Mouse (Mus musculus): ENCODE measurements around the gene Dlg1.

The Dlg1 gene

DNA sequence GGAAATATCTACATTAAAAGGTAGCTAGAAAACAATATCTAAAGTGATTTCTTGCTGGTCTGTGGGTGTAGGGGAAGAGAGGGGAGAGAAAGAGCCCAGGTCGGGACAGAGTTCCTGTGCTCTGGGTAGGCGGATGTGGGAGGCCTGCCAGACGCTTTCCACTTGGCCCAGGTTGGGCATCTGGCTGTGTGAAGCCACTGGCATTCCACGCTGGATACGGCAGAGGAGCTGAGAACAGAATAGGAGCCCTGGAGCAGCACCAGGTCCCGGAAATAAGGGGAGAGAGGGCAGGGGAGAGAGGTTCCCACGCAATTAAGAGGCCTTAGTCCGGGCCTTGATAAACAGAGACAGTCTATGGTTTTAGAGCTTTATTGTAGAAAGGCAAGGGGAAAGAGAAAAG, 77.0 kb downstream of the Dlg1 start:
- no peak for DNase-seq (ENCODE audit: low spot score)

DNA sequence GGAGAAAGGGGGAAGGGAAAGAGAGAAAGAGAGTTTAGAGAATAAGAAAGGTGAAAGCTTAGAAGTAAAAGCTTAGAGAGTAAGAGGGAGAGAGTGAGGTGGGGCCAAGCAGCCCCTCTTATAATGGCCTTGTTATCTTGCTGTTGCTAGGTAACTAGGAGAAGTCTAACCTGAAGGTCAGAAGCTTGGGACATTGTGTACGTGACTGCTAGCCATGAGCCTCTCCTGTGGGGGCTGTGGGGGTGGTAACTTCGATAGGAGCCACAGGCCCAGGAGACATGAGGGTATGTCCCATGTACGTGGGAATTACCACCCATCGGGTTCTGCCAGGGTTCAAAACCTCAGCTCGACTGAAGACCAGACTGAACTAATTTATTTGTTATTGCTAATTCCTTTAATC, 77.5 kb downstream of the Dlg1 start:
- DNase-seq (ENCODE audit: low spot score) = no peak

DNA sequence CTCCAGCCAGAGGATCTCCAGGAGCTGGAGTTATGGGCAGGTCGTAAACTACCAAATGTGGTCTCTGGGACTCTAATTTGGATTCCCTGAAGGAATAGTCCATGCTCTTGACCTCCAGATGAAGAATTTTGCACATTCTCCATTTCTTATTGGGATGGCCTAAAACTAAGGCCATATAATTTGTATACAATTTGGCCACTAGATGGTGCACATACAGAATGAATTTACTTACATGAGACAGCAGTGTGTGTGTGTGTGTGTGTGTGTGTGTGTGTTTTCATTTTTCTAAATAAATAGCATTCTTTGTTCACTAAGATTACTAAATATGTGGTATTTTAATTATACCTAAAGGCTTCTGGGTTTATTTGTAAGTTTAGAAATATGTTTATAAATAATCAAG, 87.3 kb downstream of the Dlg1 start:
- DNase-seq (ENCODE audit: low spot score) = no peak

DNA sequence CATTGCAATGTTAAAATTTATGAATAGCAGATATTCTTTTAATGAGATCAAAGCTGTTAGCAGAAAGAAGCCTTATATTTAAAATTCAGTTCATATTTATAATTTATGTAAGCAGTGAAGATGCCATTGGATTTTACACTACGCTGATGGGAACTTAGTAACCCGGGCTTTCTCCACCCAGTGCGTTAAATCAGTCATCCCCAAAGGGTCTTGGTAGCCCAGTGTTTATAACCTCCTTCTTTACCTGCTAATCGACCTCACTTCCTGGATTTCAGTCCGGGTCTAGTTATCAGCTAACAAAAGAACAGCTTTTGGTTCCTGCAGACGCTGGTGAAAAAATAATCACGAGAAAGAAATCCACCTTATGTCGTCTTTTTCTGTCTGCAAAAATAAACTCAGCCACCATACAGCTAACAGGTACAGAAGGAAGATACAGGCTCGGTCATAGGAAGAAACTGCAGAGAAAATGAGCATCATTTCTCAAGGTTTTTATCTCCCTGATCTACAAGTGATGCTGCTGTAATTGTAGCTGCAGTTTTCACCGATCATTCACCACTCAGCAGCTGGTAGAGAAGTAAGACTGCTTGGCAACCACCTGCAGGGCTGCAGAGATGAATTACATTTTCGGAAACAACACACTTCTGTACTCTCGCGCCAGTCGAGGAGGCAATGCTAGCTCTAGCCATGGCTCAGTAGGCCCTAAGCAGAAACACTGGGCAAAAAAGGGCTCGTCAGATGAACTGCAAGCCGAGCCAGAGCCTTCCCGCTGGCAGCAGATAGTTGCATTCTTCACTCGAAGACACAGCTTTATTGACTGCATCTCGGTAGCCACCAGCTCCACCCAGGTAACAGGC, 91.2 kb downstream of the Dlg1 start:
- no peak for DNase-seq (ENCODE audit: low spot score)

DNA sequence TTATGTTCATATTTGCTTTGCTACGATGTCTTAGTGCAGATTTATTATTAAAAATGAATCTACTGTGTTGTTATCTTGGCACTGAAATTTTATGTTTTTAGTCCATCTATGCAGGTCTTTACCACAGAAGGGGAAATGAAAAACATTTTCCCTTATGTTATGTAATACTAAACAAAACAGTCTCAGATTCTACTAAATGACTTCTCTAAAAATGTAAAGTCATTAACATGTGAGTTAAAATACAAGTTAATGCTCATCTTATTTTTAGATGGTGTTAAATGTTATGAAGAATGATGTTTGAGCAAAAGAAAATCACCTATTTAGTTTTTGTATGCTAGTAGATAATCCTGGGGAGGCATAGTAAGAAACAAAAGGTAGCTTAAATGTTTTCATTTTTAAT, 91.8 kb downstream of the Dlg1 start:
- DNase-seq (ENCODE audit: low spot score) = no peak

DNA sequence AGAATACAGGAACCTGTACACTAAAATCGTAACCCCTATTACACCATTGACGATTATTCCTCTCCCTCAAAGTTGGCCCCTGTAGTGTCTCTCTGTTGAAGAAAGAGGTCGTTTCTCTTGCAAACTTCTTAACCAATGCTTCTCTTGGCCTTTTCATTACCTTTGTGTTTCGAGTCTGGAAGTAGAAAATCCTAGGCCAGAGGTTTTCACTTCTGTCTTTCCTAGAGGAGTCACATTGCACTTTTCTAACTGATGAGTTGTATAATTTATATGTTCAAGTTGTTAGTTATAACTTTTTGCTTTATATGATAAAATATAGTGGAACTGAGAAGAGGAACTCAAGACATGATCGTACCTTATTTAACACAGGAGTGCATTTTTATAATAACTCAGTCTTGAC, 93.2 kb downstream of the Dlg1 start:
- no peak for DNase-seq (ENCODE audit: low spot score)

DNA sequence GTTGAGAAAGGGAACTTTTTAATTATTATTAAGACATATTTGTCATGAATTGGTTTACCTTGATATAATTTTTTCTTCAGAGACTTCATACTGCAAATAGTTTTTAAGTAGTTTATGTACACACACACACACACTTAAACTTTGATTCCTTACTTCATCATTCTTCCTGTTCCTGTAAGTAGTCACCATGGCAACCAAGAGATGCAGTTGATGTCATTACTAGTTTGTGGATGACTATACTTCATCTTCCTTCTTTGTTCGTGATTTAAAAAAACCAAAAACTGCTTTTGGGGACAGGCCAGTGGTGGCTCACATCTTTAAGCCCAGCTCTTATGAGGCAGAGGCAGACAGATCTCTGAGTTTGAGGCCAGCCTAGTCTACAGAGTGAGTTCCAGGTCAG, 94.4 kb downstream of the Dlg1 start:
- no peak for DNase-seq (ENCODE audit: low spot score)

DNA sequence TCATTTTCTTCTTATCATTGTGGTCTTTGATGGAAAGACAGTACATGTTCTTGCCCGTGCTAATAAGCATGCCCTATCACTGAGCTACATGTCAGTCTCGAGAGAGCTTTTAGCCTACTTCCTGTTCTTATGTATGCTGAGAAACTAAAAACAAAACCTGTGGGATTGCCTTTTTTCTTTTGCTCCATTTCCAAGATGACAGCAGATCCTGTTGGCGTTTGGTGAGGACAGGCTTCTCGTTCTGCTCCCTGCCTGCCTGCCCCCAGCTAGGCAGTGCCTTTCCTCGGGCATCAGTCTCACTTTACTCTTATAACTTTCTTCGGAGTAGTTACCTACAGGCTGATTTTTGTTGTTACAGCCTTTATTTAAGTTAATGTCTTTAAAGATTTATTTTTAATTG, 96.2 kb downstream of the Dlg1 start:
- no peak for DNase-seq (ENCODE audit: low spot score)

DNA sequence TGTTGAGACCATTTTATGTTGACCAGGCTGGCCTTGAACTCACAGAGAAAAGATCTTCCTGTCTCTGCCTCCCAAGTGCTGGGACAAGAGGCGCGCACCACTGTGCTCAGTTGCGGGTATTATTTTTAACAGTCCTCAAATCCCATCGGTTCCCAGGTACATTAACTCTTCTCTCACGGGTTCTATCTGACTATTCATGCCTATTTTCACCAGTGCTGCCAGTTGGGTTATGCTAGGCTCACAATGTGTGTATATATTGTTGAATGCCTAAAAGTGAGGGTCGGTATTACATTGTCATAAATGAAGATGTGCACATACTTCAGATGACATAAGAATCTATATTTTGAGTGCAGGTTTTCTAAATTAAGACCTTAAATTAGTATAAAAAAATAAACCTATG, 103.1 kb downstream of the Dlg1 start:
- no peak for DNase-seq (ENCODE audit: low spot score)

DNA sequence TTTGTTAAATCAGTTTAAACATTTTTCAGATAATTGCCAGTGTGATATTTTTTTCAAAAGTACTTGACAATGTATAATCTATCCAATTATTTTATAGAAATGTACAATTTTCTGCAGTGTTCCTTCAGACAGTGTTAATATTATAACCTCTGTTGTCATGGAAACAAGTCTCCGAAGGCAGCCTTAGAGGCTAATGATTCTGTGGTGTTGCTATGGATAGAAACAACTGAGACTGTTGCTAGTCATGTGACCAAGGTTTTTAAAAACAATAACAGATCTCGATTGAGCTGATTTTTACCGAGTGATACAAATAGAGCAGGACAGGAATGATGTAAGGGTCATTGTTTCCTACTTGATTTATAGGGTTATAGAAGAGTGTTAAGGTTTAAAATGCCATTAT, 103.5 kb downstream of the Dlg1 start:
- DNase-seq (ENCODE audit: low spot score) = no peak

DNA sequence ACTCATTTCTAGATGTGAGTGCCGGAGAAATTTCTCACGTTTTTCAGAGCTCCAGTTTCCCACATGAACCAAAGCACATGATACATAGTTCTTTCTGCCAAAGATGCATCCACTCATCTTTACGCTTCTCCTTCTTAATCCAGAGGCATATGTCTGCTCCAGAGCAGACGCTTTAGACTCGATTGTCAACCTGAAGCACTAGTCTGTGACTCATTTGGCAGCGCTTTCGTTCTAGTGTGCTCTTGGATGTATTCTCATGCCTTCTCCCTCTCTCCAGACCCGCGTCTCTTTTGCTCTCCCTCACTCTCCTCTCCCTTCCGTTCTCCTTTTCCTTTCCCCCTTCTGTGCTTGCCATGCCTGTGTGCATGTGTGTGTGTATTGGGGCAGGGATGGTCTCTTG, 112.7 kb downstream of the Dlg1 start:
- no peak for DNase-seq (ENCODE audit: low spot score)

DNA sequence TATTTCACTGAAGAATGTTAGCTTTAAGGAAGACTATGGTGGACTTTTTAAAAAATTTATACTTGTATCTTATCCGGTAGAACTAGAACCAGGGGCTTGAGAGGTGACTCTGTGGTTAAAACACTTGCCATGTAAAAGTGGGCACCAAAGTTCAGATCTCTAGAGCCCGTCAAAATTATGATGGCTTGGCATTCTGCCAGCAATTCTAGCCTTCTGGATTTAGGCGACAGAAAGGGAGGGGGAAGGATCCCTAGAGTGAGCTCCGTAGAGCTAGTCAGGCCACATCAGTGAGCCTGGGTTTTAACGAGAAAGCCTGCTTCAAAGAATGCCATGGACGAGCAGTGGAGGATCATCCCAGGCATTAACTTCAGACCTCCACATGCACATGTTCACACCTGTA, 117.8 kb downstream of the Dlg1 start:
- DNase-seq (ENCODE audit: low spot score) = no peak

DNA sequence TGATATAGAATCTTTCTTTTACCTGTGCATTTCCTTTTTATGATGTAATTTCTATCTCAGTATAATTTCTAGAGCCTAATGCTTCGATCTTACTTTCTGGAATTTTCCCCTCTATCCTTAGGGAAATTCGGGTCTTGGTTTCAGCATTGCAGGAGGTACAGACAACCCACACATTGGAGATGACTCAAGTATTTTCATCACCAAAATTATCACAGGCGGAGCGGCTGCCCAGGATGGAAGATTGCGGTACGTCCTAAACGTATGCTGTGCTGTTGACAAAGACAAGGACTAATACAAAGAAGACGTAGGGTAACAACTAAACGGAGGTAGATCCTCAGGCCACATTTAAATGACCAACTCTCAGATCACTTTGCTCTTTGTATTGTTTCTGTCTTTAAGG, 126.8 kb downstream of the Dlg1 start:
- DNase-seq (ENCODE audit: low spot score) = no peak

DNA sequence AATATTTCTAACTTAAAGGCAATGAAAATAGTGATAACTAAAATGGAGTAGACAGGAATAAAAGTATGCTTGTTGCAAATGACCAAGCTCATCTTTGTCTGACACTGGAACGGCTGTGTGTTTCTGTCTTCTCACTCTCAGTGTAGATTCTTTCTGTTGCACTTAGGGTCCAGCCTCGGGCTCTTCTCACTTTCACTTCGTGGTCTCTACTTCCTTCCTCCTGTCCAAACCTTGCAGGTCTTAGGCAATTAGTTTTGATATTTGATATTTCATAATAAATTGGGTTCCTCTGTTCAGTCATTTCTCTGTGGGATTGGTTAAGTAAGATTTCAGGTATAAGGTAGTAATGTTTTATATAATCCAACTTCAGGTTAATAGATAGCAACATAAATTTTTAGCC, 140.4 kb downstream of the Dlg1 start:
- no peak for DNase-seq (ENCODE audit: low spot score)

DNA sequence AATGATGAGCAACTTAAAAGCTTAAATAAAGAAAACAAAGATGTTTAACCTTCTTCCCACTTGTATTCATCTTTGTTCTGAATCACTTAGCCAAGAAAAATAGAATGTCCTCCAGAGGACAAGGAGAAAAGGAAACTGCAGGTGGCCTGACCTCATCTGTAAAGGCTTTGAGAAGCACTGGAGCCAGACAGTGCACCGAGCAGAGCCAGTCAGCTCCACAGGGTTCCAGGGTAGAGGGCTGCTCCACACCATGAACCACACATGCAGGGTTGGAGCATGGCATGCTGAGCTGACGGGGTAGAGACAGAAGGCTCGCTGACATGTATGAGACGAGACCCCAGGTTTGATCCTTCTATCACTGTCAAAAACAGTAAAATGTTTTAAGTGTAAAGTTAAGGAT, 162.8 kb downstream of the Dlg1 start:
- no peak for DNase-seq (ENCODE audit: low spot score)

DNA sequence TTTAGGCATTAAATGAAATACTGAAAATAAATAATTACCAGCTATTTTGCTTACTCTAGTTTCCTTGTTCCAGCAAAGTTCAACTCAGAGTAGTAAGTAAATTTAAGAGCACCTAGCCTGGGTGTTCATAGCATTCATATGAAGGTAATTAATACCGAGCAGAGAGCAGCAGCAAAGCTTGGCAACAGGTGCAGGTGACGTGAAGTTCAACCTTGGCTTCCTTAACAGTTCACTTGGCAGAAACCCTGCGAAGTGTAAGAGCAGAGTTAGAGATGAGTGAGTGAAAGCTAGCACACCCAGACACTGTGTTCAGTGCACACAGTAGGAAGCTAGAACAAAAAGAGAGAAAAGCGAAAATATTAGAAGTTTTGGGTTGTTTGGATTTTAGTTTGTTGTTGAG, 167.5 kb downstream of the Dlg1 start:
- no peak for DNase-seq (ENCODE audit: low spot score)

DNA sequence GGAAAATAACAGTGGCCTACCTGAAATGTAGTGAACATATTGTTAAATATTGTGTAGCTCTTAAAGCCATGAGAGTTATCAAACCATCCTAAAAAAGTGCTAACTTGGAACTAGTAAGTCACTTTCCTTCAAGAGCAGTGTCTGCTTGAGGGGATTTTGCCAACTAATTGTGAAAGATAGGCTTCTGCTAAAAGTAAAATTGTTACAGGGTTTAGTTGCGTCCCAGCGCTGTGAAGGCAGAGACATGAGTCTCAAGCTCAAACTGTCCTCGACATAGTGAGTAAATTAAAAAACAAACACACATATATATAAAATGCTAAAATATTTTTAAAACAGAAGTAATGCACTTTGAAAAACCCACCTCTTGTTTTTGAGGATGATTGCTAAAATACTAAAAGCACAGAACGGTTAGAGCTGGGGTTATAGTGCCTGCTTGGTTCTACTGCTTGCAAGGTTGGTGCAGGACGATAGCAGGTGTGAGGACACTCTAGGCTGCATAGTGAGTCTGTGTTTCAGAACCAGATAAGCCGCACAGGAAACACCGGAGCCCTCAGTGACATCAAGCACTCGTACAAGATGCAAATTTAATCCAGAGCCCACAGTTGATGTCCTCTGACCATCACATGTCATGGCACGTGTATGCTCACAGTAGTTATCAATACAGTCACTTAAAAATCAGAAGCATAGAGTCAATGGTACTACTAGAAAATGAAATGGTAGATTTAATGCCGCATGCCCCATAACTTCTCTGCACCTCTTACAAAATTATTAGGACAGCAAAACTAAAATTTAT, 169.6 kb downstream of the Dlg1 start:
- DNase-seq (ENCODE audit: low spot score) = no peak

DNA sequence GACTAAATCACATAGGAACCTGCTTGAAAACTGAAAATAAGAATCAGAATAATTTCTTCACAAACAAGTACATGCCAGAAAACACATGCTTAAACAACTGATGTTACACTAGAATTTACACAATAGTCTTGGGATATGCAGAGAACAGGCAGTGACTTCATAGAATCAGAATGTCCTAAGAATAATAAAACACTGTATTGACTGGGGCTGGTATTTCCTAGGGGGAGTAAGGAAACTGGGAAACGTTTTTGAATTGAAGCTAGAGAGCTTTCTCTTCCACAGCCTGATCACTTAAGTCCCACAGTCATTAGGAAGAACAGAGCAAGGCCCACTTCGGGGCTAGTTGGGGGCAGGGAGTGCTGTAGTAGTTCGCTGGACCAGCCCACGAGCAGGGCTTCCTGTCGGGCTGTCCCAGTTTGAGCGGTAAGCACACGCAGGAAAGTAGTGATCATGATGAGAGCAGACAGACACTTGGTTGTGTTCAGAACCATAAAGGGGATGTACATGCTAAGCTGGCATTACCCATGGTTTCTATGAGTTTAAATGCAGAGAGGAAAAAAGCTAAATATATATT, 170.9 kb downstream of the Dlg1 start:
- no peak for DNase-seq (ENCODE audit: low spot score)

DNA sequence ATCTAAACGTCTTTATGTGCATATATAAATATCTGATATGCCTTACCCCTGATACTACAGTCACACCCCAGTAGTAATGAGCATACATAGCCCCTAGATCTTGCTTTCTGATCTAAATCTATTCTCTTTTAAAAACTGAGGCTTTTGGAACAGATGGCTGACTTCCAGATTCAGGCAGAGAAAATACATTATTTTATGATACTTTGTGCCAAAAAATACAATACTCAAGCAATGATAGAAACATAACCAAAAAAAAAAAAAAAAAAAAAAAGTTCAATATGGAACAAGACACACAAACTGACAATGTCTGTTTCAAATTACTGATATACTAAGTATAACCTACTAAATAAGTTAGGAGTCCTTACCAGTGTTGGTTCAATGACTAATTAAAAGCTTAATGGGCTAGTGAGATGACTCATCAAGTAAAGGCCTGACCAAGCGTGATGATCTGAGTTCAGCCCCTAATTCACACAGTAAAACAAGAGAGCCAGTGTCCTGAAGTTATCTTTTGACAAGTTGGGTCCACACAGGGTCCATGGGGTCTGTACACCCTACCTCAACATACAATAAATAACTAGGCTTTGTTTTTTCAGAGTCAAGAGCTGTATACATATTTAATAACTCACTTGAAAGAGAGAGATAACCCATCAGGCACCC, 171.5 kb downstream of the Dlg1 start:
- no peak for DNase-seq (ENCODE audit: low spot score)

DNA sequence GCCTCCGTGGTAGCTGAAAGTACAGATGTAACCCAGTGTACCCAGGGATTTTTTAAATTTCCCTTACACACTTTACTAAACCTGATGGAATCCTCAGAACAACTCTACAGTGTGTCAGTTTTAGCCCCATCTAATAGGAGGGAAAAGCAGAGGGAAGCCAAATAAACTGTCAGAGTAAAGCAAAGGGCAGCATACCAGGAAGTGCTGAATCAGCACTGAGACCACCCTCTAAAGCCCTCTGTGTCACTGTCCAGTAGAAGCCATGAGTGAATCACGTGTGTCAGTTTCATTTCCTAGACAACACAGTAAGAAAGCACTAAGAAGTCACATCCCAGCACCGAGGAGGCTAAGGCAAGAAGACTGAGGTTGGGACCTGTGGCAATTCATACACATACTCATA, 174.1 kb downstream of the Dlg1 start:
- no peak for DNase-seq (ENCODE audit: low spot score)

DNA sequence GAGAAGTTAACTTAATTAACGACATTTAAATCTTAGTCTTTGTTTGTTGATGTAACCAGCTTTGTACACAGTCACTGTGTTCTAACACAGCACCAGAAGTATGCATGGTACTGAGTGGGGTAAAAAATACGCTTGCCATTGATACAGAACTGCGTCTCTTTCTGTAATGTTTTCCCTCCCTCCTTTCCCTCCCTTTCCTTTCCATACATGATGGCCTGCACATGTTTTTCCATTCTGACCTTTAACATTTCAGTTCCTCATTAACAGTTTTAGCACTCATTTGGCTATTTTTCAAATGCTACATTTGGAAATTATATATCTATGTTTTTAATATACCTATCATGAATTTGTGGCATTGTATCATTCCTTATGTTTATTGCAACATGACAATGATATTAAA, 181.0 kb downstream of the Dlg1 start:
- DNase-seq (ENCODE audit: low spot score) = no peak

DNA sequence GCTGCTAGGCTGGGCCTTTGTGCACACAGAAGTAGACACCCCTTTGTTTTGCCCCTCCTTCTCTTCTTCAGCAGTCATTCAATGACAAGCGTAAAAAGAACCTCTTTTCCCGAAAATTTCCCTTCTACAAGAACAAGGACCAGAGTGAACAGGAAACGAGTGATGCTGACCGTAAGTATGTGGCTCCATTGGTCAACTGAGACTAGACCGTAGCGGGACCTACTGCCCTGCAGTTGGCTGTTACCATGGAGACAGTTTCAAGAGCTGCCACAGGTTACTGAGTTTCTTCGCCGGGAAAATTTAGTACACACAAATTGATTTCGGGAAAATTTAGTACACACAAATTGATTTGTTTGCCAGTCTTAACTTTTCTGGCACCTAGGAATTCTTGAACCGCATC, 183.5 kb downstream of the Dlg1 start:
- no peak for DNase-seq (ENCODE audit: low spot score)

DNA sequence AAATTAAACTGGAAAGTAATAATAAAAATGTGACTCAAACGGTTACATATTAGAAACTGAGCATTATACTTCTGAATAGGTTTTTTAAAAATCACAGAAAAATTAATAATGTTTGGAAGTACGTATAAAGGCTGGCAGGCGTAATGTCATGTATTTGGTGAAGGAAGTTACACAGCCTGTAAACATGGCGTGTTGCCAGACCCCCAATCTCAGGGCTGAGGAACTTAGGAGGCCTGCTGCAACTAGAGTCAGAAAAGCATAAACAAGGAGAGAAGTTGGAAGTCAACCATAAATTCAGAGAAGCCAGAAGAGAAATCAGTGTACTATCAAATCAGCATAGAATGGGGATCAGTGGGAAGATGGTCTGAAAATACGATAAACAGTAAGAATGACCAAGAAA, 200.7 kb downstream of the Dlg1 start:
- no peak for DNase-seq (ENCODE audit: low spot score)
